Mouse (Mus musculus): ENCODE measurements around the gene Malrd1. TPM values are rescaled to one million over a fixed set of nuclear protein-coding genes. Genes with fewer than 3 reads are reported as not detected.

The Malrd1 gene
- polyA plus RNA-seq, 1 experiment from 2014 or later: 0.19 TPM

DNA sequence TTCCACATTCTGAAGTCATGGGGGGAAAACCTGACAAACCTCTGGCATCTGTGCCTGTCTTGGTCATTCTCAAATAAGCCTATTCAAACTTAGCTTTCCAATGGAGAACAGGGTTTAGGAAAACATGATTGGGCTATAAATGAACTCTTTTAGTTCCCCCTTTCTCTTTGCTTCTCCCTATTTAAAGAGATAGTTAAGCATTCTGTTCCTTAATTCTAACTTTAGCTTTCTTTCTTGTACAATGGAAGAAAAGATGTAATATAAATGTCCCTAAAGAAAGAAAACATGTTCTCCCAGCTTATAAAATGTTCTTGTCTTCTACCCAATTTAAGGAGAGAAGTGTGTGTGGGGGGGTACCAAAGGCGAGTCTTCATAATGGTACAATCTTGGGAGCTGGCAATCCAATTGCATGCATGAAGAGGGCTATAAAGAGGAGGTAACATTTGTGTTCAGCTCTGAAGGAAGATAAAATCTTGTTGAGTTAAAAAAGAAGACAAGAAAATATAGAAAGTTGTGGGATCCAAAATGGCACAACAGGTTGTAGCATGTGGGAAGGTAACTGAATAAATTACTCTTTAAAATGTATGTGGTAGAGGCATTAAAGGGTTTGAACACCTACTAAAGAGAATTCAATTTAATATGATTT lies 702.0 kb downstream of the Malrd1 start:
- no peak overlapping the region for H3K27ac ChIP-seq
- H3K4me1 ChIP-seq: no peaks in the 10 kb centered on the region
- no peaks in the 10 kb centered on the region for H3K36me3 ChIP-seq
- H3K9ac ChIP-seq: no peak overlapping the region
- 90% methylated on average over 1 of the region's 1 CpGs for WGBS
- no peak overlapping the region for H3K4me2 ChIP-seq
- H3K4me3 ChIP-seq (replicated peaks): no peak overlapping the region
- no peak for ATAC-seq (ENCODE audit: insufficient read depth, low FRiP score, low read depth)
- no peaks in the 10 kb centered on the region for H3K27me3 ChIP-seq (replicated peaks)
- no peaks in the 10 kb centered on the region for H3K9me3 ChIP-seq

DNA sequence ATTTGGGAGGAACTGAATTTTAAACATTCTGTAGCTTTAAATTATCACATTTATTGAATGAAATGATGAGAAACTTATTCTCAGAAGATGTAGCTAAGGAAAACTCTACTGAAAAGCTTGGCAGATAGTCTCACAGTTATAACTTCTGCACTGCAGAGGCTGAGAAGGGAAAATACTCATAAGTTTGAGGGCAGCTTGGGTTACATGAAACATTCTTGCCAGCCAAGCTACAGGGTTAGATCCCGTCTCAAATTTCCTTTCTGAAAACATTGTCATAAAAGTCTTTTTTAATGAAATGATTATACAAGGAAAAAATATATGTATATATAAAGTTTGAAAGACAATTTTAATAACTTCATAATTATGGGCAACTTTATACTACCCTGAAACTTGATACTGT lies 714.6 kb downstream of the Malrd1 start:
- H3K36me3 ChIP-seq: no peaks in the 10 kb centered on the region
- H3K9me3 ChIP-seq: no peaks in the 10 kb centered on the region
- H3K4me1 ChIP-seq: no peaks in the 10 kb centered on the region
- H3K9ac ChIP-seq: no peak overlapping the region
- no peak overlapping the region for H3K4me3 ChIP-seq (replicated peaks)
- H3K4me2 ChIP-seq: no peak overlapping the region
- H3K27me3 ChIP-seq (replicated peaks): no peaks in the 10 kb centered on the region
- no peak for ATAC-seq (ENCODE audit: insufficient read depth, low FRiP score, low read depth)
- no peak overlapping the region for H3K27ac ChIP-seq
- 45% methylated on average over 1 of the region's 1 CpGs for WGBS

GRCm38 (mm10) chr2:16243097-16243496 lies 716.8 kb downstream of the Malrd1 start:
- H3K4me2 ChIP-seq: no peak overlapping the region
- no peak overlapping the region for H3K27ac ChIP-seq
- H3K4me3 ChIP-seq (replicated peaks): no peak overlapping the region
- H3K36me3 ChIP-seq: no peaks in the 10 kb centered on the region
- no peaks in the 10 kb centered on the region for H3K4me1 ChIP-seq
- WGBS: 80% methylated on average over 2 of the region's 2 CpGs
- H3K27me3 ChIP-seq (replicated peaks): no peaks in the 10 kb centered on the region
- H3K9ac ChIP-seq: no peak overlapping the region
- no peaks in the 10 kb centered on the region for H3K9me3 ChIP-seq
- no peak for ATAC-seq (ENCODE audit: insufficient read depth, low FRiP score, low read depth)

DNA sequence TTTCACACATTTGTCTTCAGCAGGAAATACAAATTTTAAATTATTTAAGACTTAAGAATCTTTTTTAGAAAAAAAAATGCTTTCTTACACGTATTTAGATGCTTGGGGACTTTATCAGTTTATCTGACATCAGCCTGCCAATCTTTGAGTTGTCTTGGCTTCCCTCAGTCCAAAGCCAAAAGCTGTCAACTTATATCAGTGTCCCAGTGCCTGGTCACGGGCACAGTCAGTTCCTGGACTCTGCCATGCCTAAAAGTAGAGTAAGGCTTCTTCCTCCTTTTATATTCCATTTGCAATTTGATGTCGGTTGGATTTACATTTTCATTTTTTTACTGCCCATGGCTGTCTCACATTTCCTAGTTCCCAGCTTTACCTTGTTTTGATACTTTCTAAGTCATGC lies 722.6 kb downstream of the Malrd1 start:
- no peak for ATAC-seq (ENCODE audit: insufficient read depth, low FRiP score, low read depth)

DNA sequence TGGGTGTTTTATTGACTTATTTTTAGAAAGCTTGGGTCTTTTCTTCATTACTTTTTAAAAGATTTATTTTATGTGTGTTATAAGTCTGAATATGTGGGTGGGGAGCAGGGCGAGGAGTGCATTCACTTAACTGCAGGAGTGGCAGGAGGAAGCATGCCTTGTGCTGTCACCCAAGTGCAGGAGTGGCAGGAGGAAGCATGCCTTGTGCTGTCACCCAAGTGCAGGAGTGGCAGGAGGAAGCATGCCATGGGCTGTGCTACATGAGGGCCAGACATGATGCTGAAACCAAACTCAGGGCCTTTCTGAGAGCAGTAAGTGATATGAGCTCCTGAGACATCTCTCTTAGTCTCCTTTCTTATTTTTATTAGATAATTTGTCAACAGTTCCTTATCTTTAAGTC lies 726.0 kb downstream of the Malrd1 start:
- no peak overlapping the region for H3K4me3 ChIP-seq (replicated peaks)

More for the DNA sequence above, 722.6 kb downstream of the Malrd1 start:
- Histone ChIP-seq H3K9me3 (no peaks in the 10 kb centered on the region), H3K36me3 (no peaks in the 10 kb centered on the region), H3K4me2 (no peak overlapping the region), H3K4me1 (no peaks in the 10 kb centered on the region), H3K27ac (no peak overlapping the region), H3K9ac (no peak overlapping the region), H3K27me3 (replicated peaks) (no peaks in the 10 kb centered on the region), H3K4me3 (replicated peaks) (no peak overlapping the region)
- WGBS: 62% methylated on average over 3 of the region's 3 CpGs

More for the DNA sequence above, 726.0 kb downstream of the Malrd1 start:
- Histone ChIP-seq H3K4me2 (no peak overlapping the region), H3K4me1 (no peaks in the 10 kb centered on the region), H3K9me3 (no peaks in the 10 kb centered on the region), H3K27ac (no peak overlapping the region), H3K27me3 (replicated peaks) (no peaks in the 10 kb centered on the region), H3K9ac (no peak overlapping the region), H3K36me3 (no peaks in the 10 kb centered on the region)
- WGBS: 73% methylated on average over 1 of the region's 1 CpGs
- ATAC-seq (ENCODE audit: insufficient read depth, low FRiP score, low read depth): no peak

Data from stomach, embryonic 15.5 days (tissue).